Mouse (Mus musculus): ENCODE results near the gene Ccdc138. TPM values are rescaled to one million over a fixed set of nuclear protein-coding genes. Genes with fewer than 3 reads are reported as not detected.

Ccdc138 gene
- polyA plus RNA-seq, 1 experiment from 2014 or later, result 7.4 TPM

DNA sequence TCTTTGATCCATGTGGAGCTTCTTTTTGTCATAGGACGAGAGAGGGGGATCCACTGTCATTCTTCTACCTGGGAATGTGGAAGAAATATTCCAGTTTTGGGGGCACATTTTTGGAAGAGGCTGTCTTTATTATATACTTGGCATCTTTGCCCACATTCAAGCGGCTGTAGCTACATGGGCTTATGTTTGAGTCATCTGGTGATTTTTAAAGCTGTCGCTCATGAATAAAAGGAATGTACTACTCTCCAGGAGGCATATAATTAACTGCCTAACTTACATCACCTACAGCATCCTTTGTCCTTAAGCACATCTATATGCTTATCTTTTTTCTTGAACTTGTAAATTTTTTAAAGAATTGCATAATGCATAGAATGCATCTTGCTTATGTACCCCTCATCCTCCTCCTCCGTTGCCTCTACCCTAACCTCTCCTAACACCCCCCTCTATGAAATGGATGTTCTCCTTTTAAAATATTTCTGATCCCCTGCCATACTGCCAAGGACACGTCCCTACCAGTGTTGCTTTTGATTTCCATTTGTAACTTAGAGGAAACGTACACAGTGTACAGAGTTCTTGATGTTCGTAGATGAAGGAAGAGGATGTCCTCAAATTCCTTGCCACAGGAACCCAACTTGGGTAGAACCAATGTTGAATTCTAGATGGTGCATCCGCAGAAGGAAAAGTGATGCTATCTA lies 57.1 kb downstream of the Ccdc138 start:
- Histone ChIP-seq H3K27me3 (ENCODE audit: control insufficient read depth, insufficient read depth, low read length) (no peaks in the 10 kb centered on the region), H3K36me3 (ENCODE audit: control insufficient read depth, insufficient read depth, low read length) (no peaks in the 10 kb centered on the region), H3K4me1 (ENCODE audit: control insufficient read depth, insufficient read depth, low read length) (no peaks in the 10 kb centered on the region), H3K9me3 (replicated peaks; ENCODE audit: control insufficient read depth, low read length) (no peaks in the 10 kb centered on the region), H3K9ac (ENCODE audit: low read depth, low read length) (no peak overlapping the region), H3K4me3 (ENCODE audit: low read depth, low read length) (no peak overlapping the region), H3K4me2 (no peak overlapping the region), H3K27ac (ENCODE audit: low read depth, low read length) (no peak overlapping the region)
- WGBS (ENCODE audit: insufficient replicate concordance), result 82% methylated on average over 8 of the region's 8 CpGs
- no peak for ATAC-seq (replicated peaks; ENCODE audit: insufficient number of reproducible peaks, low FRiP score, low TSS enrichment)

DNA sequence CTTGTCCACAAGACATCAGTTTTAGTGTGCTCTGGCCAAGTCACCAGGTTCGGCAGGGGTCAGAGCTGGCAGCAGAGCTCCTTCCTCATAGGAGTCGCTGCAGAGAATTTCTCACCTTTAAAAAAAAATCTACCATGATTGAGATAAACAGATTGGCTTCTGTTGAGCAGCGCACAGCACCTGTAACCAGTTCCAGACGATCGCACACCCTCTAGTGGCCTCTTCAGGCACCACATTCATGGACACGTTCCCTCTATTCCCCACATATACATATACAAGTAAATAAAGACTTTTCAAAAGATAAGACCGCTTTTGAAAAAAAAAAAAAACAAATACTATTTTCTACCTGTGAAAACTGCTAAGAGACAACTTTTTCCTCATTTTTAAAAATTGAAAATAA lies 61.4 kb downstream of the Ccdc138 start:
- H3K27me3 ChIP-seq (ENCODE audit: control insufficient read depth, insufficient read depth, low read length), result no peaks in the 10 kb centered on the region
- H3K27ac ChIP-seq (ENCODE audit: low read depth, low read length), result no peak overlapping the region
- H3K36me3 ChIP-seq (ENCODE audit: control insufficient read depth, insufficient read depth, low read length), result no peaks in the 10 kb centered on the region
- no peaks in the 10 kb centered on the region for H3K4me1 ChIP-seq (ENCODE audit: control insufficient read depth, insufficient read depth, low read length)
- H3K9ac ChIP-seq (ENCODE audit: low read depth, low read length), result no peak overlapping the region
- WGBS (ENCODE audit: insufficient replicate concordance), result 22% methylated on average over 7 of the region's 7 CpGs
- H3K4me3 ChIP-seq (ENCODE audit: low read depth, low read length), result no peak overlapping the region
- H3K9me3 ChIP-seq (replicated peaks; ENCODE audit: control insufficient read depth, low read length), result no peaks in the 10 kb centered on the region
- ATAC-seq (replicated peaks; ENCODE audit: insufficient number of reproducible peaks, low FRiP score, low TSS enrichment), result no peak
- H3K4me2 ChIP-seq, result no peak overlapping the region

DNA sequence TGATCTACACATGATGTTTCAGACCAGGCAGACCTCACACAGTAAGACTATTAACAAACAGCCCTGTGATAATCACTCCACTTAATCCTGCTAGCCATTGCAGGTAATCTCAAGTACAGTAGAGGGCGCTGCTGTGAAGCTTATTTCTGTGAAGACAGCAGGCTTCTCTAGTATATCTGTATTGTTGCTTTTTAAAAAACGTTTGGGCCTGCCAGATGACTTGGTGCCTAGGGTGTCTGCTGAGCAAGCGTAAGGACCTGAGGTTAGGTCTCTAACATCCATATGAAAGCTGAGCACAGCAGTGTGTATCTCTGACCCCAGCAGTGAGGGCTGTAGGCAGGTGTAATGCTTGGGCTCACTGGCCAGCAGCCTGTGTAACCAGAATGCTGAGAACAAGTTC lies 62.2 kb downstream of the Ccdc138 start:
- Histone ChIP-seq H3K4me2 (no peak overlapping the region), H3K9me3 (replicated peaks; ENCODE audit: control insufficient read depth, low read length) (no peaks in the 10 kb centered on the region), H3K4me1 (ENCODE audit: control insufficient read depth, insufficient read depth, low read length) (no peaks in the 10 kb centered on the region), H3K9ac (ENCODE audit: low read depth, low read length) (no peak overlapping the region), H3K27ac (ENCODE audit: low read depth, low read length) (no peak overlapping the region), H3K4me3 (ENCODE audit: low read depth, low read length) (no peak overlapping the region), H3K27me3 (ENCODE audit: control insufficient read depth, insufficient read depth, low read length) (no peaks in the 10 kb centered on the region), H3K36me3 (ENCODE audit: control insufficient read depth, insufficient read depth, low read length) (no peaks in the 10 kb centered on the region)
- ATAC-seq (replicated peaks; ENCODE audit: insufficient number of reproducible peaks, low FRiP score, low TSS enrichment), result no peak
- WGBS (ENCODE audit: insufficient replicate concordance), result 23% methylated on average over 3 of the region's 3 CpGs

DNA sequence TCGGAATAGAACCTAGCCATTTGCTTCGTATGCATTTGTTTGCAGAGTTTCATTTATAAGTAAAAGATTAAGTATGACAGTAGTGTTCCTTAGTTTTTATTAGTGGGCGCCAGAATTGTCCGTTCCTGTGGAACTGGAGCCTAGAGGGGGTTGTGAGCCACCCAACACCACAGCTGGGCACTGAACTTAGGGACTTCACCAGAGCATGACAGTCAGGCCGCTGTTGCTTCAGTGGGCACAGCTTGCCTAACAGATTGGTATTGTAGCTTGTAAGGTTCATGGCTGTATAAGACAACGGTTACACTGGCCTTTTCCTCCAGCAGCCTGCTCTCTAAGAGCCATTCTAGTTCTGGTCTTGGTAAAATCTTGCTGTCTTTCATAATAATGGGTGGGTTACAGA lies 62.8 kb downstream of the Ccdc138 start:
- ATAC-seq (replicated peaks; ENCODE audit: insufficient number of reproducible peaks, low FRiP score, low TSS enrichment), result no peak
- Histone ChIP-seq H3K4me2 (no peak overlapping the region), H3K9ac (ENCODE audit: low read depth, low read length) (no peak overlapping the region), H3K36me3 (ENCODE audit: control insufficient read depth, insufficient read depth, low read length) (no peaks in the 10 kb centered on the region), H3K4me1 (ENCODE audit: control insufficient read depth, insufficient read depth, low read length) (no peaks in the 10 kb centered on the region), H3K9me3 (replicated peaks; ENCODE audit: control insufficient read depth, low read length) (no peaks in the 10 kb centered on the region), H3K27ac (ENCODE audit: low read depth, low read length) (no peak overlapping the region), H3K4me3 (ENCODE audit: low read depth, low read length) (no peak overlapping the region), H3K27me3 (ENCODE audit: control insufficient read depth, insufficient read depth, low read length) (no peaks in the 10 kb centered on the region)
- WGBS (ENCODE audit: insufficient replicate concordance), result 83% methylated on average over 6 of the region's 6 CpGs

DNA sequence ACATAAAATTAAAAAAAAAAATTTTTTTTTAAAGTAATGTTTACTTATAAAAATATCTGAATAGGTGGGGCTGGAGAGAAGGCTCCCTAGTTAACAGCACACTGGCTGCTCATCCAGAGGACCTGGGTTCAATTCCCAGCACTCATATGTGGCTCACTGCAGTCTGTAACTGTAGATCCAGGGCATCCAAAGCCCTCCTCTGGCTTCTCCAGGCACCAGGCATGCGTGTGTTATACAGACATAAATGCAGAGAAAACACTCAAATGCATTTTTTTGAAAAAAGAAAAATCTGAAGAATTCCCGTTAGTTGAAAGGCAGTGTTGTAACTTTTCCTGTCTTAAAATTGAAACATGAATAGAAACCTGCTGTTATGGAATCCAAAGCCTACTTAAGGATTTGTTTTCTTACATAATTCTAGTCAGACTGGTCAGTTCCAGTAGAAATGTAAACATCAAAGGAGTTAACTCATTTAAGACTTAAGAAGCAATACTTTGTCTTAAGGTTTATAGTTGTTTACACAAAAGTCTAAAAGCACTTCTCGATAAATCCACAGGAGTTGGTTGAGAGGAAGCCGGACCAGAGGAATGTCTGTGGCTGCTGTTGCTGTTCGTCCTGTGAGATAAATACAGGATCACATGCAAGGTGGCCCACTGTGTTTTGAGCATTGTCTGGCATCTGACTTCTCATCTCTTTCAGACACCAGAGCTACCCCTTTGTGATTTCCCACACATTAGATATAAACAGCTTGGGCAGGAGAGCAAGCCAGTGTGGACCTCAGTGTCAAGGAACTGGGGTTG lies 87.9 kb downstream of the Ccdc138 start:
- H3K27me3 ChIP-seq (ENCODE audit: control insufficient read depth, insufficient read depth, low read length), result no peaks in the 10 kb centered on the region
- no peak overlapping the region for H3K4me3 ChIP-seq (ENCODE audit: low read depth, low read length)
- WGBS (ENCODE audit: insufficient replicate concordance), result 65% methylated on average over 5 of the region's 5 CpGs
- no peaks in the 10 kb centered on the region for H3K36me3 ChIP-seq (ENCODE audit: control insufficient read depth, insufficient read depth, low read length)
- ATAC-seq (replicated peaks; ENCODE audit: insufficient number of reproducible peaks, low FRiP score, low TSS enrichment), result no peak
- no peaks in the 10 kb centered on the region; the same call in 1 of the 2 replicates for H3K9me3 ChIP-seq (replicated peaks; ENCODE audit: control insufficient read depth, low read length)
- no peak overlapping the region for H3K27ac ChIP-seq (ENCODE audit: low read depth, low read length)
- H3K9ac ChIP-seq (ENCODE audit: low read depth, low read length), result no peak overlapping the region
- H3K4me1 ChIP-seq (ENCODE audit: control insufficient read depth, insufficient read depth, low read length), result no peaks in the 10 kb centered on the region
- no peak overlapping the region for H3K4me2 ChIP-seq

DNA sequence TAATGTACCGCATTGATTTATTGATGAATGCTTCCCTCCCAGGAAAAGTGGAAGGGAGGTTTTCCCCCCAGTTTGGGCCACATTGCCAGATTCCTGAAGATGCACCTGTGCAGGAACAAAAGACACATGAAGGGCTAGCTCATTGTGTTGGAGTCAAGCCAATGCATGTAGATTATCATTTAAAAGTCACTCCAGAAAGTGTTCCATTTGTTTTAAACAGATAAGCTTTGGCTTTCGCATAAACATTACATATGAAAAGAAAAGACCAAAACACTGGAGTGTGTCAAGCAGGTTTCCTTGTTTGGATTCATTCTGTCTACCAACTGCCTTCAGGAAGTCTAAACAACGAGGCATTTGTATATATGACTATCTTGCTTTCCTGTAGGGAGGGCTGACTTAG lies 96.7 kb downstream of the Ccdc138 start:
- H3K4me1 ChIP-seq (ENCODE audit: control insufficient read depth, insufficient read depth, low read length), result peaks cover 12% of the 10 kb centered on the region
- no peak overlapping the region for H3K27ac ChIP-seq (ENCODE audit: low read depth, low read length)
- 76% methylated on average over 3 of the region's 3 CpGs for WGBS (ENCODE audit: insufficient replicate concordance)
- no peaks in the 10 kb centered on the region for H3K36me3 ChIP-seq (ENCODE audit: control insufficient read depth, insufficient read depth, low read length)
- no peaks in the 10 kb centered on the region for H3K9me3 ChIP-seq (replicated peaks; ENCODE audit: control insufficient read depth, low read length)
- no peaks in the 10 kb centered on the region for H3K27me3 ChIP-seq (ENCODE audit: control insufficient read depth, insufficient read depth, low read length)
- H3K4me2 ChIP-seq, result no peak overlapping the region
- no peak overlapping the region for H3K9ac ChIP-seq (ENCODE audit: low read depth, low read length)
- no peak for ATAC-seq (replicated peaks; ENCODE audit: insufficient number of reproducible peaks, low FRiP score, low TSS enrichment)
- H3K4me3 ChIP-seq (ENCODE audit: low read depth, low read length), result no peak overlapping the region

DNA sequence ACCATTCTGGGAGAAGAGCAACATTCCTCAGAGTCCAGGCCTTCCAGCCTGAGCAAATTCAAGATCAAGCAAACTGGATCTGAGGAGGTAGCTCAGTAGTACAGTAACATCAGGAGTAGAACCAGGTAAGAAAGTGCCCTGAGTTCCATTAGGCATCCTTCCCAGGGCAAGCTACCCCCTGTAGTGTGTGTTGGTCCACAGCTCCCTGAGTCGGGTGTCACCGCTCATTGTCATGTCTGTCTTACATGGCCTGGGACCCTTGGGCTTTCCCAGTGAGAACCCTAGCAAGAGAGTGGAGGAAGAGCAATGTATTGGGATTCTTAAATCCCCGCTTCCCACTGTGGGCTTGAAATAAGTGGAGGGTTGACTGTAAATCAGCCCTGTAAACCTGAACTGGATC lies 97.4 kb downstream of the Ccdc138 start:
- Histone ChIP-seq H3K9ac (ENCODE audit: low read depth, low read length) (no peak overlapping the region), H3K4me3 (ENCODE audit: low read depth, low read length) (no peak overlapping the region), H3K4me1 (ENCODE audit: control insufficient read depth, insufficient read depth, low read length) (peaks cover 12% of the 10 kb centered on the region), H3K36me3 (ENCODE audit: control insufficient read depth, insufficient read depth, low read length) (no peaks in the 10 kb centered on the region), H3K27ac (ENCODE audit: low read depth, low read length) (no peak overlapping the region), H3K4me2 (no peak overlapping the region), H3K27me3 (ENCODE audit: control insufficient read depth, insufficient read depth, low read length) (no peaks in the 10 kb centered on the region), H3K9me3 (replicated peaks; ENCODE audit: control insufficient read depth, low read length) (no peaks in the 10 kb centered on the region)
- 87% methylated on average over 3 of the region's 3 CpGs for WGBS (ENCODE audit: insufficient replicate concordance)
- ATAC-seq (replicated peaks; ENCODE audit: insufficient number of reproducible peaks, low FRiP score, low TSS enrichment), result no peak

DNA sequence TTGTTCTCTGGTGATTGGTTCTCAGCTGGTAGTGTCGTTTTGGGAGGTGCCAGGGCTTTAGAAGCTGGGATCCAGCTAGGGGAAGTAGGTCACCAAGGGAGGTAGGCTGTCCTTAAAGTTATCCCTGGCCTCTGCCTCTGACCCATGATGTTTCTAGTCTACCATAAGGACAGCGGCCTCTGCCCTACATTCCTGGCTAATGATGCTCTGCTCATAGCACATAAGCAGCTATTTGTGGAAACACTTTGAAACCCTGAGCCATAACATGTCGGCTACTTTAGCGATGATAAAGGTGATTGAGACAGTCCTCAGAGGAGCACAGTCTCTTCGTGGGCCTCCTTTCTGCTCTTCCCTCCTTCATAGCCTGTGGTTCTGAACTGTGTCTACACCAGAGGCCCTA lies 98.1 kb downstream of the Ccdc138 start:
- no peak overlapping the region for H3K27ac ChIP-seq (ENCODE audit: low read depth, low read length)
- no peaks in the 10 kb centered on the region for H3K9me3 ChIP-seq (replicated peaks; ENCODE audit: control insufficient read depth, low read length)
- H3K36me3 ChIP-seq (ENCODE audit: control insufficient read depth, insufficient read depth, low read length), result no peaks in the 10 kb centered on the region
- no peaks in the 10 kb centered on the region for H3K27me3 ChIP-seq (ENCODE audit: control insufficient read depth, insufficient read depth, low read length)
- no peak overlapping the region for H3K4me3 ChIP-seq (ENCODE audit: low read depth, low read length)
- peaks cover 12% of the 10 kb centered on the region for H3K4me1 ChIP-seq (ENCODE audit: control insufficient read depth, insufficient read depth, low read length)
- no peak for ATAC-seq (replicated peaks; ENCODE audit: insufficient number of reproducible peaks, low FRiP score, low TSS enrichment)
- H3K9ac ChIP-seq (ENCODE audit: low read depth, low read length), result no peak overlapping the region
- 38% methylated on average over 5 of the region's 5 CpGs for WGBS (ENCODE audit: insufficient replicate concordance)
- H3K4me2 ChIP-seq, result no peak overlapping the region

DNA sequence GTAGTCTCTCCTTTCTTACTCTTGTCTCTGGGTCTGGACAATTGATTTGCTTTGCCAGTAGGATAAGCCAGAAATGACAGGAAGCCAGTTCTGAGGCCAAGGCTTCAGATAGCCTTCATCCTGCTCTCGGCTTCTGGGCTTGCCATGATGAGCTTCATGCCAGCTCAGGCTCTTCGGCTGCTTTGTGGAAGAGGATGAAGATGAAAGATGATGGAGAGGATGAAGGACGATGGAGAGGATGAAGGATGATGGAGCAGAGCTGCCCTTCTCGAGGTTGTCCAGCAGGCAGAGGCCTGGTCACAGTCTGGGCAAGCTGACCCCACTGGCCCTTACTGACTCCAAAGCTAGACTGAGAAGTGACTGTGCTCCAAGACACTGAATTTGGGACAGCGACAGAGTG lies 102.4 kb downstream of the Ccdc138 start:
- WGBS (ENCODE audit: insufficient replicate concordance), result 75% methylated on average over 5 of the region's 5 CpGs
- Histone ChIP-seq H3K9ac (ENCODE audit: low read depth, low read length) (no peak overlapping the region), H3K4me1 (ENCODE audit: control insufficient read depth, insufficient read depth, low read length) (peaks cover 8% of the 10 kb centered on the region), H3K4me2 (no peak overlapping the region), H3K9me3 (replicated peaks; ENCODE audit: control insufficient read depth, low read length) (no peaks in the 10 kb centered on the region), H3K36me3 (ENCODE audit: control insufficient read depth, insufficient read depth, low read length) (no peaks in the 10 kb centered on the region), H3K4me3 (ENCODE audit: low read depth, low read length) (no peak overlapping the region), H3K27ac (ENCODE audit: low read depth, low read length) (no peak overlapping the region), H3K27me3 (ENCODE audit: control insufficient read depth, insufficient read depth, low read length) (no peaks in the 10 kb centered on the region)
- no peak for ATAC-seq (replicated peaks; ENCODE audit: insufficient number of reproducible peaks, low FRiP score, low TSS enrichment)

All from heart, embryonic 11.5 days (tissue).